Mouse (Mus musculus): ENCODE data around the gene Fbxl8. TPM values are rescaled to one million over a fixed set of nuclear protein-coding genes. Genes with fewer than 3 reads are reported as not detected.

Fbxl8 gene
- polyA plus RNA-seq, 1 experiment from 2014 or later, result 1.3 TPM

- peaks cover 6% of the 10 kb centered on the region for H3K27me3 ChIP-seq
- ATAC-seq (ENCODE audit: insufficient read depth), result no peak
- H3K4me1 ChIP-seq (replicated peaks), result peaks cover 50% of the 10 kb centered on the region
- peak within 1 kb of the TSS; percentile 88 for H3K9ac ChIP-seq
- H3K36me3 ChIP-seq (replicated peaks), result peaks cover 24% of the 10 kb centered on the region
- peak within 1 kb of the TSS; percentile 77 for H3K4me3 ChIP-seq (replicated peaks)
- 30% methylated on average over 11 of the region's 11 CpGs for WGBS (ENCODE audit: insufficient replicate concordance)
- H3K9me3 ChIP-seq (replicated peaks), result no peaks in the 10 kb centered on the region
- peak within 1 kb of the TSS; percentile 98 for H3K27ac ChIP-seq (replicated peaks)
- H3K4me2 ChIP-seq, result peak within 1 kb of the TSS; percentile 80
These were observed 31.6 kb downstream of the Fbxl8 start, which contains the start of gene Exoc3l for GRCm38 (mm10) chr8:105295895-105296573. Gene Exoc3l (minus strand): TSS chr8:105296101.

DNA sequence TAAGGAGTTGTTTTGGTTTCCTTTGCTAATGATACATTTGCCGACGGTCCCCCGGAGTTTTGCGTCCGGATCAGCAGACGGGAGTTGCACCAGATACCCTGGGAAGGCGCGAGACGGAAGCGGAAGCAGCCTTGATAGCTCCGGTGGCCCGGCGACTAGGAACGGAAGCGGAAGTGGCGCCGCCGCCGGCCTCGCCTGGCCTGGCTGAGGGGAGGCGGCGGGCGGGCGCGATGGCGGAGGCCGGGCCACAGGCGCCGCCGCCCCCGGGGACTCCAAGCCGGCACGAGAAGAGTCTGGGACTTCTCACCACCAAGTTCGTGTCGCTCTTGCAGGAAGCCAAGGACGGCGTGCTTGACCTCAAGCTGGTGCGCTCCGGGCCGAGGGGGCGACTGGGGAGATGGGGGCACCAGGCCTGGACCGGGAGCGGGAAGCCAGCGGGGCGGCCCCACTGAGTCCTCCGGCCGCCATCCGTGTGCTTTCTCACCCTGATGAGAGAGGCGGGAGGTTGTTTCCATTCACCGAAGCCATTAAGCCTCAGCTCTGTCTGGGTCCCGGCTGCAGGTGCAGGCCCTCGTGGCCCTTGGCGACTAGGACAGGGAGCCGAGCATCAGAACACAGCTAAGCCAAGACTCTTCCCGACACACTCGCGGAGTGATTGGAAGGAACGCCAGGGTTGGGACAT, 33.2 kb downstream of the Fbxl8 start, which contains the start of gene E2f4:
TSS of gene E2f4 (plus strand) at position 153 of the 682 bp plus-strand sequence.
- under 1% methylated on average over 58 of the region's 58 CpGs for WGBS (ENCODE audit: insufficient replicate concordance)
- H3K9me3 ChIP-seq (replicated peaks), result no peaks in the 10 kb centered on the region
- peak within 1 kb of the TSS; percentile 80 for H3K4me2 ChIP-seq
- H3K27ac ChIP-seq (replicated peaks), result peak within 1 kb of the TSS; percentile 98
- peaks cover 6% of the 10 kb centered on the region for H3K27me3 ChIP-seq
- H3K9ac ChIP-seq, result peak within 1 kb of the TSS; percentile 88
- ATAC-seq (ENCODE audit: insufficient read depth), result peak; percentile 66
- H3K4me1 ChIP-seq (replicated peaks), result peaks cover 62% of the 10 kb centered on the region
- H3K36me3 ChIP-seq (replicated peaks), result peaks cover 40% of the 10 kb centered on the region
- H3K4me3 ChIP-seq (replicated peaks), result peak within 1 kb of the TSS; percentile 77

- Histone ChIP-seq H3K36me3 (replicated peaks) (peaks cover 50% of the 10 kb centered on the region), H3K4me1 (replicated peaks) (peaks cover 72% of the 10 kb centered on the region)
- ATAC-seq (ENCODE audit: insufficient read depth), result peak; percentile 10
These were observed 34.2 kb downstream of the Fbxl8 start for GRCm38 (mm10) chr8:105298351-105299252.

DNA sequence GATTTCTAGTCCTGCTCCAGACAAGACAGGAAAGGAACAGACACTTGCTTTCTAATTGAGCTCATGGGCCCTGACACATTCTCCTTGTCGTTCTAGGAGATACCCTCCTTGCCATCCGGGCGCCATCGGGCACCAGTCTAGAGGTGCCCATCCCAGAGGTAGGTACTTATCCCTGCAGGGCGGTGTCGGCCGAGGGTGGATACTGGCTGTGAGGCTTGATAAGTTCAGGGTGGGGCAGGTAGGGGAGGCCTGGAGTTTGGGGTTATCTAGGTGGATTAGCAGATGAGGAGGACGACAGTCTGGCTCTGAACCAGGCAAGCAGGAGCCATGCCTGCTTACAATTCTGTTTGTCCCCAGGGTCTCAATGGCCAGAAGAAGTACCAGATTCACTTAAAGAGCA, 35.5 kb downstream of the Fbxl8 start:
- H3K36me3 ChIP-seq (replicated peaks), result peaks cover 63% of the 10 kb centered on the region
- H3K4me3 ChIP-seq (replicated peaks), result peak overlapping the region; percentile 77
- H3K27ac ChIP-seq (replicated peaks), result peak overlapping the region; percentile 98
- H3K9ac ChIP-seq, result peak overlapping the region; percentile 88
- ATAC-seq (ENCODE audit: insufficient read depth), result peak; percentile 94
- H3K27me3 ChIP-seq, result peaks cover 3% of the 10 kb centered on the region; the same call in 1 of the 2 replicates
- H3K4me1 ChIP-seq (replicated peaks), result peaks cover 85% of the 10 kb centered on the region
- no peaks in the 10 kb centered on the region for H3K9me3 ChIP-seq (replicated peaks)
- peak overlapping the region; percentile 80 for H3K4me2 ChIP-seq
- WGBS (ENCODE audit: insufficient replicate concordance), result 16% methylated on average over 8 of the region's 8 CpGs

More at GRCm38 (mm10) chr8:105298351-105299252, 34.2 kb downstream of the Fbxl8 start:
- peak overlapping the region; percentile 98 for H3K27ac ChIP-seq (replicated peaks)
- peak overlapping the region; percentile 77 for H3K4me3 ChIP-seq (replicated peaks)
- H3K4me2 ChIP-seq, result peak overlapping the region; percentile 80
- H3K9ac ChIP-seq, result peak overlapping the region; percentile 88
- H3K27me3 ChIP-seq, result peaks cover 6% of the 10 kb centered on the region
- no peaks in the 10 kb centered on the region for H3K9me3 ChIP-seq (replicated peaks)
- 18% methylated on average over 18 of the region's 18 CpGs for WGBS (ENCODE audit: insufficient replicate concordance)

DNA sequence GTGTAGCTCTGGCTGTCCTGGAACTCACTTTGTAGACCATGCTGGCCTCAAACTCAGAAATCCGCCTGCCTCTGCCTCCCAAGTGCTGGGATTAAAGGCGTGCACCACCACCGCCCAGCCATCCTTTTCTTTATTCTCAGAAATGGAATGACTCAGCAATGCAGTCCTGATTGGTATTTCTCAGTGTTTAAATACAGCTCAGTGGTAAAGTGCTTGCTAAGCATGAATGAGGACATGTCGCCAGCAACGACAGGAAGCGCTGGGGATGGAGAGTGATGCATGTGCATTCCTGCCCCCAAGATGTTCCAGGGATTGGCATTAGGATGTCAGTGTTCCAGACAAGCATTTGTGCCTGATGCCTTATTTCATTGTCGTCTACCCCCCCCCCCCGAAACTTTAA, 38.9 kb downstream of the Fbxl8 start:
- Histone ChIP-seq H3K4me1 (replicated peaks) (peaks cover 76% of the 10 kb centered on the region), H3K4me3 (replicated peaks) (peak overlapping the region; percentile 77; the same call in 1 of the 2 replicates), H3K4me2 (peak overlapping the region; percentile 80), H3K27me3 (no peaks in the 10 kb centered on the region), H3K9me3 (replicated peaks) (no peaks in the 10 kb centered on the region), H3K9ac (no peak overlapping the region), H3K36me3 (replicated peaks) (peaks cover 98% of the 10 kb centered on the region), H3K27ac (replicated peaks) (peak overlapping the region; percentile 98)
- 65% methylated on average over 8 of the region's 8 CpGs for WGBS (ENCODE audit: insufficient replicate concordance)
- ATAC-seq (ENCODE audit: insufficient read depth), result no peak

DNA sequence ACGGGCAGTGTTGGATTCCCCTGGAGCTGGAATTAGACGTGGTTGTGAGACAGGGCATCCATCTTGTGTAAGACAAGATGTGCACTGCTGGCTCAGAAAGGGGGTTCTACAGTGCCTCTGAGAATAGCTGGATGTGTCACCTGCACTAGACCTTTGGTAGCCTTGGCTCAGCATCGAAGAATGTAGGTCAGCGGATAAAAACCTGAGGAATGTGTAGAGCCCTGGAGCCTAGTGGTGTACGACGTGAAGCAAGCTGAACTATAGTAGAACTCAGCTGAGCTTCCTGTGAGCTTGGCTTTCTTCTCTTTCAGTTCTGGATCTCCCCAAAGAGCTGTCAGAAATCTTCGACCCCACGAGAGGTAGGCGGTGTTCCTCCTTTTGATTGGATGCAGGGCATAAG, 39.4 kb downstream of the Fbxl8 start:
- H3K9ac ChIP-seq, result no peak overlapping the region
- no peak for ATAC-seq (ENCODE audit: insufficient read depth)
- H3K4me3 ChIP-seq (replicated peaks), result no peak overlapping the region
- no peaks in the 10 kb centered on the region for H3K9me3 ChIP-seq (replicated peaks)
- H3K27ac ChIP-seq (replicated peaks), result peak overlapping the region; percentile 98
- WGBS (ENCODE audit: insufficient replicate concordance), result 85% methylated on average over 9 of the region's 9 CpGs
- H3K4me1 ChIP-seq (replicated peaks), result peaks cover 71% of the 10 kb centered on the region
- H3K4me2 ChIP-seq, result peak overlapping the region; percentile 80; the same call in 1 of the 2 replicates
- H3K36me3 ChIP-seq (replicated peaks), result peaks cover 98% of the 10 kb centered on the region
- H3K27me3 ChIP-seq, result no peaks in the 10 kb centered on the region

- Histone ChIP-seq H3K4me3 (replicated peaks) (no peak overlapping the region), H3K9ac (no peak overlapping the region), H3K27me3 (no peaks in the 10 kb centered on the region), H3K27ac (replicated peaks) (peak overlapping the region; percentile 98), H3K4me1 (replicated peaks) (peaks cover 66% of the 10 kb centered on the region), H3K4me2 (peak overlapping the region; percentile 80; the same call in 1 of the 2 replicates), H3K36me3 (replicated peaks) (peaks cover 100% of the 10 kb centered on the region), H3K9me3 (replicated peaks) (no peaks in the 10 kb centered on the region)
- 68% methylated on average over 9 of the region's 9 CpGs for WGBS (ENCODE audit: insufficient replicate concordance)
- no peak for ATAC-seq (ENCODE audit: insufficient read depth)
These were observed 40.1 kb downstream of the Fbxl8 start for GRCm38 (mm10) chr8:105304325-105305210.

GRCm38 (mm10) chr8:105305211-105306145, 41.0 kb downstream of the Fbxl8 start, which contains the start of gene Elmo3:
Gene Elmo3 (plus strand): TSS chr8:105305601.
- peak within 1 kb of the TSS; percentile 43 for H3K4me3 ChIP-seq (replicated peaks)
- no peaks in the 10 kb centered on the region for H3K9me3 ChIP-seq (replicated peaks)
- no peaks in the 10 kb centered on the region for H3K27me3 ChIP-seq
- H3K36me3 ChIP-seq (replicated peaks), result peaks cover 100% of the 10 kb centered on the region
- H3K9ac ChIP-seq, result peak within 1 kb of the TSS; percentile 33
- H3K4me1 ChIP-seq (replicated peaks), result peaks cover 60% of the 10 kb centered on the region
- H3K4me2 ChIP-seq, result peak within 1 kb of the TSS; percentile 80
- WGBS (ENCODE audit: insufficient replicate concordance), result 11% methylated on average over 30 of the region's 30 CpGs
- peak; percentile 70 for ATAC-seq (ENCODE audit: insufficient read depth)
- peak within 1 kb of the TSS; percentile 98 for H3K27ac ChIP-seq (replicated peaks)

- Histone ChIP-seq H3K4me3 (replicated peaks) (peak overlapping the region; percentile 43), H3K9me3 (replicated peaks) (no peaks in the 10 kb centered on the region), H3K4me2 (peak overlapping the region; percentile 80), H3K9ac (peak overlapping the region; percentile 33; the same call in 1 of the 2 replicates), H3K27me3 (no peaks in the 10 kb centered on the region), H3K4me1 (replicated peaks) (peaks cover 54% of the 10 kb centered on the region), H3K27ac (replicated peaks) (peak overlapping the region; percentile 98), H3K36me3 (replicated peaks) (peaks cover 100% of the 10 kb centered on the region)
- ATAC-seq (ENCODE audit: insufficient read depth), result no peak
- WGBS (ENCODE audit: insufficient replicate concordance), result 75% methylated on average over 5 of the region's 5 CpGs
These were observed 41.8 kb downstream of the Fbxl8 start for GRCm38 (mm10) chr8:105306146-105306691.

Data from liver, embryonic 15.5 days (tissue).